Mouse (Mus musculus): ENCODE data around the gene Kcne3. TPM values are rescaled to one million over a fixed set of nuclear protein-coding genes. Genes with fewer than 3 reads are reported as not detected.

Gene Kcne3
- 1 to 10 TPM in 1 of 2 experiments, under 1 TPM in 1; 0.56 to 1.1 TPM for total RNA-seq (2021)
- long read RNA-seq, experiment 1 = 0 reads
- long read RNA-seq, experiment 2, partial matches to known transcripts = 0 of 1 reads
- long read RNA-seq, experiment 2, other reads (novel, unspliced or antisense) = 1 of 1 reads

- no peak for DNase-seq (ENCODE audit: low spot score in 2 of 2)
Observed at GRCm38 (mm10) chr7:100176269-100176668, at the start of gene Kcne3. Gene Kcne3 (plus strand): TSS chr7:100176502.

DNA sequence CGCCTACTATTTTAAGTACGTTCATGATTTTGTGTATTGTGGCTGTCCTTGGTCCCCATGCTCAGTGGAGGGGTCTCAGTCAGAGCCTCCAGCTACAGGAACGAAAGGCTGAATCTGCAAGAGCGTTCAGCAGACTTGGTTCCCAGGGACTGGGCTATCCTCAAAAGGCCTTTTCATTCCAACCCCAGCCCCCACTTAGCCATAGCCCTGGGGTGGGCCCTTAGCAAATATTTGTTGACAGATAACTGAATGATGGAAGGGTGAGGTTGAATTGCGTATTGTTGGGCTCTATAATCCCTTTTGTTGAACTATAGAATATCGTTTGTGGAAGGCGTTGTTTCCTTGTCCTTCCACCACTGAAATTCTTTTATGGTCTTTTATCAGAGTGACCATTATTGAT is 49.8 kb upstream of the Kcne3 start:
- no peak for DNase-seq (ENCODE audit: low spot score in 2 of 2)

GRCm38 (mm10) chr7:100128262-100129041 is 47.9 kb upstream of the Kcne3 start:
- DNase-seq (ENCODE audit: low spot score in 2 of 2) = no peak

- no peak for DNase-seq (ENCODE audit: low spot score in 2 of 2)
Observed at GRCm38 (mm10) chr7:100130592-100130991, 45.7 kb upstream of the Kcne3 start.

DNA sequence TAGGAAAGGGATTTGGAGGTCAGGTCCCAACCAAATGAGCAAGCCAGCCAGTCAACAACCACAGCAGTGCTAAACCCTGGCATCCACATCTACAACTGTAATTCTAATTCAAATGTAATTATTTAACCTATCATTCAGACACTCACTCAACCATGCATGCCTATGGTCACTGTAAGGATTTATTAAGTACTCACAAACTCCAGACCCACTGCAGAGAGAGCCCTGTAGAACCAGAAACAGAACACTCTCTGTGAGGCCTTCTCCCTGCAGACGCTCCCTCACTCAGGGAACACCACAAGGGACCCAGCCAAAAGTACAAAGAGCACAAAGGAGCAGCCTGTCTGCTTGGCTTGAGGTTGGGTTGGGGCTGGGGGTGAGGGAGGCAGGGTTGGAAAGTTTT is 43.9 kb upstream of the Kcne3 start:
- DNase-seq (ENCODE audit: low spot score in 2 of 2) = no peak

DNA sequence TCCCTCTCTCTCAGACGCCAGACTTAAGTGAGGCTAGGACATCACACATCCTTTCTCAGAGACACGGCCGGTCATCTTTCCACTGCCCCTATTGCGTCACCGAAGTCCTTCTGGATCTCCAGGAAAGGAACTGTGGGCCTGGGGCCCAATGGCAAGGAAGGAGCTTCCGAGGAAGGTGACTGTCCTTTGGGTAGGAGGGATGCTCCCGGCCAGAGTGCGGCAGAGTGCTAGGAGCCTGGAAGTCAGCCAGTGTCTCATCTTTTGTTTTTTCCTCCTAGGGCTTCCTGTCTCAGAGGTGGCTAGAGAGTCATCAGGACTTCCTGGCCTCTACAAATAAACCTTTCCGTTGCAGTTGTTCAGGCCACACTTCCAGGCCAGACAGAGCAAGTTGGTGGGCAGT is 39.3 kb upstream of the Kcne3 start:
- DNase-seq (ENCODE audit: low spot score in 2 of 2) = no peak

DNA sequence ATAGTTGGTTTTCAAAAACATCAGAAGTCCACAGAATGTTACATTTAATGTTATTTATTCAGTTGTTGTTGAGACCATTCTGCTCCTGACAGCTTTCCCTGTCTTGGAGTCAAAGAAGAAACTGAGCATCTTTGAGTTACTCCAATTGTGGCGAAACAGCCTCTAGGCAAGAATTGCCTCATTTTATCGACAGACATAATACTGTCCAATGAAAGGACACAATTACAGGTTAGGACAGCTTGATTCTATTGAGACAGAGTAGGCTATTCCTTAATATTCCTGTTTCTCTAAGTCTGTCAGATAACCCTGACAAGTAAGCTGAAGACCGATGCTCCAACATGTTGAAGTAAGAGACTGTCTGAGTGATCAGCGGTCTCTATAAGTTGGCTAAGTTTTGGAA is 38.2 kb upstream of the Kcne3 start:
- no peak for DNase-seq (ENCODE audit: low spot score in 2 of 2)

- DNase-seq (ENCODE audit: low spot score in 2 of 2) = no peak
Observed at GRCm38 (mm10) chr7:100140591-100140990, 35.7 kb upstream of the Kcne3 start.

DNA sequence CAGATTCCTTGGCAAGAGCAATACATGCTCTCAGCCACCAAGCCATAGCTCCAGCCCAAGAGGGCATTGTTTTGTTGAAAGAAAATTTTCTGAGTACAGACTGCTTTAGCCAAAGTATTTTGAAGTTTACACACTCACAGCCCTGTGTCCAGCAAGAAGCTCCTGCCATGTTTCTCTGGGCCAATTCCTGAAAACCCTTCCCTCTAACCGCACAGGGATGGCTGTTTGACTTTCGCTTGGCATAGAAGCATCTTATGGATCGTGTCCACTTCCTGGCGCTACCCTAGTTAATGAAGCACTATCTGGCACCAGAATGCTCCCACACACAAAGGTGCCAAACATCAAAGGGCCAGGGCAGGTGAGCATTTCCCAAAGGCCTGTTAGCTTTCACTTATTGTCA is 27.7 kb upstream of the Kcne3 start:
- no peak for DNase-seq (ENCODE audit: low spot score in 2 of 2)

DNA sequence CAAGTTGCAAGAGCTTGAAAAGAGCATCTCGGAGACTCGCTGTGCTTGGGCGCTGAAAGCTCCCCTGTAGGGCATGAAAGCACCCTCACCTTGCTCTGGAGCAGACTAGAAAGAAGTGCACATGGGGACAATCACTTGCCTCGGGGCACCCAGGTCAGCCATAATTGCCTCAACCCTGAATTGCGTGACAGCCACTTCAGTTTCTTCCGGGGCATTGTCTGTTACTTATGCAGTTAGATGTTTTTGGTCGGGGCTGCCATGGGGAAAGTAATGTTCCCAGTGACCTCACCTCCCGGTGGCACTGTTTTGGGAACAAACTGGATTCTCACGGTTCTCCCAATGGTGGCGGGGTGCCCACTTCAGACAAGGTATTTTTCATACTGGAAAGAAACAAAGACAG is 26.2 kb upstream of the Kcne3 start:
- no peak for DNase-seq (ENCODE audit: low spot score in 2 of 2)

DNA sequence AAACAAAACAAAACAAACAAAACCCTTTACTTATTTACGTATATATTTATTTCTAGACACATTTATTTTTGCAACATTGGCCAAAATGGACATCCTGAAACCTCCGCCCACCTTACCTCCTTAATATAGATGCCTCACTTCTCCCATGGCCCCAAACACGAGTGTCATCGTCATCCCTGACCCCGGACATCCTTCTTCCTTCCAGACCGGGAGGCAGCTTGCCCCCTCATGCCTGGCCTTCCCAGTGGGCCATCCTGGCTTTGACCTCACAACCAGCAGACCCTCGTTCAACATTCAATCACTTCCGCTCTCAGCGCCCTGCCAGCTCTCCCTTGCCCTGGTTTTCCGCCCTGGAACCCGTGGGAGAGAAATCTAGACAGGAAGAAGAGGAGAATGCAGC is 25.7 kb upstream of the Kcne3 start:
- no peak for DNase-seq (ENCODE audit: low spot score in 2 of 2)

DNA sequence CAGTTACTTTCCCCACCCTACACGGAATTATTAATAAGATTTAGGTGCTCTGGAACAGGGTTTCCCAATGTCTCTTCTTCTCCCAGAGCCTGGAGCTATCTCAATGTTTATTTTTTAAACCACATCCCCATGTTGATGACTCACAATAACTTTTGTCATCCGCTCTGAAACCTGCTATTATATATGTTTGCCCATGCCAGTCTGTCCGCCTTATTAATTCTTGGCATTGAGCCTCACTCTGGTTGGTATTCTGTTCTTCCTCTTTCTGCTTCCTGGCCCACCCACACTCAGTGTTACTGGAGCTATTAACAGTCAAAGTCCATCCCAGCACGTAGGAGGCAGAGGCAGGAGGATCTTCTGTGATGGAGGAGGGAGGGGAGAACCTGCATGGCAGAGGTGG is 18.6 kb upstream of the Kcne3 start:
- no peak for DNase-seq (ENCODE audit: low spot score in 2 of 2)

- peak; percentile 94 to 95 for DNase-seq (ENCODE audit: low spot score in 2 of 2)
Observed at GRCm38 (mm10) chr7:100159105-100159841, 17.0 kb upstream of the Kcne3 start, which contains the start of gene Lipt2. Gene Lipt2 (plus strand): TSS chr7:100159277.

- DNase-seq (ENCODE audit: low spot score in 2 of 2) = peak in 1 of 2 experiments; percentile 19
Observed at GRCm38 (mm10) chr7:100160006-100160405, 16.3 kb upstream of the Kcne3 start.

GRCm38 (mm10) chr7:100163506-100163905 is 12.8 kb upstream of the Kcne3 start:
- DNase-seq (ENCODE audit: low spot score in 2 of 2) = no peak

- DNase-seq (ENCODE audit: low spot score in 2 of 2) = no peak
Observed at GRCm38 (mm10) chr7:100168654-100169053, 7.6 kb upstream of the Kcne3 start.

DNA sequence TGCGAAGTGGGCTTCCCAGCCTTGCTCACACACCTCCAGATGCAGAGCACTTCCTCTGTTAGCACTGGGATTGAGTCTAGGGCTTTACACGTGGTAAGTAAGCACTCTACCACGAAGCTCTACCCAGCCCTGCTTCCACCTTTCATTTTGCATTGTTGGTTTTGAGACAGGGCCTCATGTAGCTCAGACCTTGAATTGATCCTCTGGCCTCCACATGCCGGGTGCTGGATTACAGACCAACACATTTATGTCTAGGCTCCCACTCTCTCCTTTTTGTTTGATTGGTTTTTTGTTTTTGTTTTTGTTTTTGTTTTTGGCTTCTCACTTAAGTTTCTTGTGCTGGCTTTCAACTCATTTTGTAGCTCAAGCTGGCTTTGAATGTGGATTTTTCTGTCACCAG is 5.5 kb upstream of the Kcne3 start:
- DNase-seq (ENCODE audit: low spot score in 2 of 2) = no peak

DNA sequence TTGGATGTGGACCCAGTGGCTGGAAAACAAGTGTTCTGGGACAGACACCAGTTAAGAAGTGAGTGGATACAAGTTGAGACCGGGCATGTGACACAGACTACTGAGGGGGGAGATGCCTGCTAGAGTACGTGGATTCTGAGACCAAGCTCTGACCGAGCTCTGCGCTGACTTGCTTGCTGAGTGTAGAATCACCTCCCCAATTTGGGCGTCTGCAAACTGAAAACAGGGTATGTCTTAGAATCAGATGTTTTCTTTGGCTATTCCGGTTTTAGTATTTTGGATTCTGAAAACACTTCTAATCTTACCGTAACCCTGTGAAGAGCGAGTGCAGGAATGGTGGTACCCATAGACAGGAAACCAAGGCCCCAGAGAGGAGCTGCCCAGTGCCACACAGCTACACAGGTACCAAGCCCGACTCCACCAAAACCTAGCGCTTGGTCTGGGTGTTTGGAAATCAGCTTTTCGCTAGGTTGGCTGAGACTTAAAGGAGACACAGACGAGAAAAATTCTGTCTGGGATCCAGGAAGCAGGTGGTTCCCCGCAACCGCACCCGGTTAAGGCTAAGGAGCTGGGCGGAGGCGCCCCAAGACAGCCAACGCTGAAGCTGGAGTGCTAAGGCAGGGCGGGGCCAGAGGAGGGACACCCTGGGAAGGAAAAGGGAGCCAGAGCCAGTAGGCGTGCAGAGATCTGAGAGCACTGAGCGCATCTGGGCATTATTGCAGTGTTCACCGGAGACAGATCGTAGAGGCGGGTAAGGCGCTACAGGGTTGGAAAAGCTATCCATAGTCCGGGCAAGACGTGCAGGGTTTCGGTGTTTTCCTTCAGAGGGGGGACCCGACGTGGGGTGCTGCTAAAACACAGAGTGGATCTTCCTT is 2.0 kb downstream of the Kcne3 start:
- DNase-seq (ENCODE audit: low spot score in 2 of 2) = peak; percentile 37 to 47

DNA sequence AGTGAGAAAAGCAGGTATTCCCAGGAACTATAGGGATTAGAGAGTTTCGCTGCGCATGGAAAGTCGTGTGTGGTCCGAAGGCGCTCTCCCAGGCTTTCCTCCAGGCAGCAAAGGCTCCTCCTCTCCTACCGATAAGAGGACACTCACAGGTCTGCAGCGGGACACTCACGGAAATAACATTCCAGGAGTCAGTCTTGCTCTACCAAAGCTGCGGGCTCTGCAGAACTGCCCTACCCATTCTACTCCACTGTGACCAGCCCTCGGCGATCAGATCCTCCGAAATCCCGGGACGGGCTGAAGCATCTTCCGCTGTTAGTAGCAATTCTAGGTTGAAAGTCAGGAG is 2.6 kb downstream of the Kcne3 start:
- DNase-seq (ENCODE audit: low spot score in 2 of 2) = no peak

DNA sequence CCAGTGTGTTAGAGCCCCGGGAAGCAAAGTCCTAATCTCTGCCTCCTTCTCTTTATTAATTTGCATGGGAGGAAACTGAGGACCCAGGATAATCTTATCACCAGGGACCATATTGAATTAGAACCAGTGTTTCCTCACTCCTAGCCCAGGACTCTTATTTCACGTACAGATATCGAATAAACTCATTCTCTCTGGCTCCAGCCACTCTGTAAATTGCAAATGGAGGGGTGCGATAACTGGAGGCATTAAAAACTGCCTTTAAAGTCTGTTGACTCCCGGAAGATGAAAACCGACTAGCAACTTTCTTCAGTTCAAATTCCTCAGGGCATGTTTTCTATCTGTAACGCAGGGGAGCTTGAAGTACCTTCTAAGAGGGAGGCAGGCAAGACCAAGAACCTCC is 3.1 kb downstream of the Kcne3 start:
- no peak for DNase-seq (ENCODE audit: low spot score in 2 of 2)

GRCm38 (mm10) chr7:100179836-100180407 is 3.6 kb downstream of the Kcne3 start:
- DNase-seq (ENCODE audit: low spot score in 2 of 2) = no peak

Data from adrenal gland, adult 18-20 months (tissue).